Mouse (Mus musculus) embryonic facial prominence, embryonic 15.5 days (tissue): ENCODE data around the gene Hoxd4. TPM values are rescaled to one million over a fixed set of nuclear protein-coding genes. Genes with fewer than 3 reads are reported as not detected.

Experiments used
- ATAC-seq: fragments of 200-750 bp; cut with Nextera tagmentation; 2 replicates; pipeline ENCODE4 v1.8.0; 2017; ENCODE audit warnings: low read depth, moderate TSS enrichment; ENCODE audit not compliant: insufficient number of reproducible peaks, low FRiP score, low TSS enrichment
- H3K27ac ChIP-seq: fragments of 300-500 bp; sonication (generic); replicated peaks from 2 replicates; pipeline ENCODE4 v1.5.1; 2015; ENCODE audit warnings: mild to moderate bottlenecking, inconsistent platforms
- H3K27me3 ChIP-seq: fragments of 300-500 bp; sonication (generic); 2 replicates; pipeline ENCODE4 v1.6.1; 2015; ENCODE audit warnings: inconsistent platforms
- H3K36me3 ChIP-seq: fragments of 300-500 bp; sonication (generic); 2 replicates; pipeline ENCODE4 v1.6.1; 2015; ENCODE audit warnings: mild to moderate bottlenecking, inconsistent platforms
- H3K4me1 ChIP-seq: fragments of 300-500 bp; sonication (generic); 2 replicates; pipeline ENCODE4 v1.6.1; 2015; ENCODE audit warnings: inconsistent platforms
- H3K4me2 ChIP-seq: fragments of 300-500 bp; sonication (generic); replicated peaks from 2 replicates; pipeline ENCODE4 v1.6.1; 2015; ENCODE audit warnings: mild to moderate bottlenecking, inconsistent platforms
- H3K4me3 ChIP-seq: fragments of 300-500 bp; sonication (generic); replicated peaks from 2 replicates; pipeline ENCODE4 v1.5.1; 2015; ENCODE audit warnings: mild to moderate bottlenecking, inconsistent platforms
- H3K9ac ChIP-seq: fragments of 300-500 bp; sonication (generic); 2 replicates; pipeline ENCODE4 v1.6.1; 2015; ENCODE audit warnings: inconsistent platforms
- H3K9me3 ChIP-seq: fragments of 300-500 bp; sonication (generic); replicated peaks from 2 replicates; pipeline ENCODE4 v1.6.1; 2016; ENCODE audit warnings: inconsistent platforms
- WGBS: fragments of 180-500 bp; shearing (Covaris S2); methylation state at CpG from one replicate; pipeline ENCODE4 v1.1.7; 2015; 5-methylcytosine and 5-hydroxymethylcytosine counted together
- polyA plus RNA-seq: library from polyadenylated mRNA; unstranded; fragments of >200 nt; fragmentation: Nextera tagmentation; extraction: Ambion mirVana; gene quantifications from 2 replicates; pipeline ENCODE4 v1.2.1, GENCODE M21; 2015

The Hoxd4 gene
- polyA plus RNA-seq, 1 experiment from 2014 or later = 0.35 TPM

DNA sequence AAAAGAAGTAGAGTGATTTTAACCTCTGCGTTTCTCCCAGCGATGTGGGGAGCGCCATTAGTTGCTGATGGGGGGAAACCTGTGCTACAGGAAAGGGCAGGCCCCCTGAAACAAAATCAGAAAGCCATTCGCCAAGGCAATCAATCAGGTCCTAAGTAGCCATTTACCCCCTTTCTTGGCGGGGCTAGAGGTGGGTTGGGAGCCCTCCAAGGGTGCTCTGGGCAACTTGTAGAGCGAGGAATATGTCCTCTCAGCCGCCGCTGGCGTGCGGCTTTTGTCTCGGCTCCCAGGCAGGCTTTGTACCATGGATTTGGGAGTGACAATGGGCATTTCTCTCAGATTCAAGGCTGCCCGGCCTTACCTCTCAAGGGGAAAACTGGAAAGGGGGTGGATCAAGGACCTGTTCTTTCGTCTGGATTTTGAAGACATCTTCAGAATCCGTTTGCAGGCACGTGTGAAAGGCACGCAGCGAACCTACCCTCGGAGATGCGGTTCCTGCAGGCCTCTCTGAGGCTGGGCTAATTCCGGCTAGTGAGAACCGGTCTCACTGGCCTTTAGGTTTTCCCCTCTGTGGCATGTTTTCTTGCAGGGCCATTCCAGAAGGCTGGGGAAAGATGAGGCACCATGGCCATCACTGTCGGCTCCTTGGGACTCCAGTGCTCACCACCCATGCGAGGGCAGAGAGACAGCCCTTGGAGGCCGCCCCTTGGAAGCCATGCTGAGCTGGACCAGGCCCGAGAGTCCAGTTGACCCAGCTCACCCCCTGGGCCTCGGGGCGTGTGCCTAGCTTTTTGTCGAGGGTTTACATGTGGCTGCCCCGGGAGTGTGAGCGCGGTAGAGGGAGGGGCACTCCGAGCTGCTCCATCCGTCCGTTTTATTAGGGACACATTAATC, 15.0 kb upstream of the Hoxd4 start:
- H3K9ac ChIP-seq = no peak overlapping the region
- H3K27ac ChIP-seq = no peak overlapping the region
- ATAC-seq = no peak
- no peaks in the 10 kb centered on the region for H3K36me3 ChIP-seq
- peaks cover 100% of the 10 kb centered on the region for H3K27me3 ChIP-seq
- H3K9me3 ChIP-seq = no peaks in the 10 kb centered on the region
- H3K4me1 ChIP-seq = peaks cover 15% of the 10 kb centered on the region
- H3K4me2 ChIP-seq = no peak overlapping the region
- peak overlapping the region; percentile 38; the same call in 1 of the 2 replicates for H3K4me3 ChIP-seq
- 5% methylated on average over 34 of the region's 34 CpGs for WGBS

DNA sequence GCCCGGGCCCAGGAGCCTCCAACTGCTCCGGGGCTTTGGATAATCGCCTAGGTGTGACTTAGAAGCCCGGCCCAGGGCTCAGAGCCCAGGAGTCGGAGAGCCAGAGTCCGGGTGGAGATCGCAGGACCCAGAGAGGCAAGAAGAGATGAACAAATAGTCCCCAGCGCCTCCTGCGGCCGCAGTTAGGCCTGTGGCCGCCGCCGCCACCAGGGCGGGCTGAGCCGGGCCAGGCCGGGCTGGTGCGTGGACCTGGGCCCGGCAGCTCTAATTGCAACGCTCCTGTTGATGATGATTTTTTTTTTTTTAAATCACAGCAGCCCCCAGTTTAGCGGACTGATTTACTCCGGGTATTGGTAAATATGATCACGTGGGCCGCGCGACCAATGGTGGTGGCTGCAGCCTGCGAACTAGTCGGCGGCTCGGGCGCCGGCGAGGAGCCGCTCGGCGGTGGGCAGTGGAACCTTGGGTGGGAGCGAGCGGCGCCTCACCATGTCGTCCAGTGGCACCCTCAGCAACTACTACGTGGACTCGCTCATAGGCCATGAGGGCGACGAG, 14.1 kb upstream of the Hoxd4 start, which contains the start of gene Hoxd9:
TSS of gene Hoxd9 (plus strand) at position 161 of the 555 bp plus-strand sequence.
- Histone ChIP-seq H3K4me1 (peaks cover 15% of the 10 kb centered on the region), H3K4me3 (peak within 1 kb of the TSS; percentile 38), H3K9ac (0 out of 2 replicates have a peak within 1 kb of the TSS, but pooled peaks have one; percentile 2), H3K27me3 (peaks cover 97% of the 10 kb centered on the region), H3K4me2 (peak within 1 kb of the TSS; percentile 53), H3K9me3 (no peaks in the 10 kb centered on the region), H3K27ac (no peak within 1 kb of the TSS), H3K36me3 (no peaks in the 10 kb centered on the region)
- under 1% methylated on average over 43 of the region's 43 CpGs for WGBS
- ATAC-seq = peak; percentile 30; the same call in 1 of the 2 replicates

DNA sequence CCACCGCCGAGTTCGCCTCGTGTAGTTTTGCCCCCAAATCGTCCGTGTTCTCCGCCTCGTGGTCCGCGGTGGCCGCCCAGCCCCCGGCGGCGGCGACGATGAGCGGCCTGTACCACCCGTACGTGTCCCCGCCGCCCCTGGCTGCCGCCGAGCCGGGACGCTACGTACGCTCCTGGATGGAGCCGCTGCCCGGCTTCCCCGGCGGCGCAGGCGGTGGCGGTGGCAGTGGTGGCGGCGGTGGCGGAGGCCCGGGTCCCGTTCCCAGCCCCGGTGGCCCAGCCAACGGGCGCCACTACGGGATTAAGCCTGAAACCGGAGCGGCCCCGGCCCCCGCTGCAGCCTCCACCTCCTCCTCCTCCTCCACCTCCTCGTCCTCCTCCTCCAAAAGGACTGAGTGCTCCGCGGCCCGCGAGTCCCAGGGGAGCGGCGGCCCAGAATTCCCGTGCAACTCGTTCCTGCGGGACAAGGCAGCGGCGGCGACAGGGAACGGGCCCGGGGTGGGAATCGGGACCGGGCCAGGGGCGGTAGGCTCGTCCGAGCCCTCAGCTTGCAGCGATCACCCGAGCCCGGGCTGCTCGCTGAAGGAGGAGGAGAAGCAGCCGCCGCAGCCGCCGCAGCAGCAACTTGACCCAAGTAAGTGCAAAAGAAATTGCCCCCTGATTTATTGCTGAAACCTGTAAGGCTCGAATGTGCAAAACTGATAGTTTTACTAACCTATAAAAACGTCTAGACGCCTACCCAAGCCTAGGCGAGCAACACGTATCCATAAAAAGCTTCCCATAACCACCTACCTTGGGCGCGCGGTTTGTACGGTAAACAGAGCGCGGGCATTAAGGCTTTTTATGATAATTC, 13.3 kb upstream of the Hoxd4 start:
- Histone ChIP-seq H3K36me3 (no peaks in the 10 kb centered on the region), H3K9me3 (no peaks in the 10 kb centered on the region), H3K27ac (no peak overlapping the region), H3K27me3 (peaks cover 97% of the 10 kb centered on the region), H3K9ac (0 out of 2 replicates have a peak overlapping the region, but pooled peaks have one; percentile 2), H3K4me3 (peak overlapping the region; percentile 38), H3K4me2 (peak overlapping the region; percentile 53), H3K4me1 (peaks cover 15% of the 10 kb centered on the region)
- 0 out of 2 replicates have a peak, but pooled peaks have one; percentile 24 for ATAC-seq
- WGBS = 1% methylated on average over 77 of the region's 86 CpGs

DNA sequence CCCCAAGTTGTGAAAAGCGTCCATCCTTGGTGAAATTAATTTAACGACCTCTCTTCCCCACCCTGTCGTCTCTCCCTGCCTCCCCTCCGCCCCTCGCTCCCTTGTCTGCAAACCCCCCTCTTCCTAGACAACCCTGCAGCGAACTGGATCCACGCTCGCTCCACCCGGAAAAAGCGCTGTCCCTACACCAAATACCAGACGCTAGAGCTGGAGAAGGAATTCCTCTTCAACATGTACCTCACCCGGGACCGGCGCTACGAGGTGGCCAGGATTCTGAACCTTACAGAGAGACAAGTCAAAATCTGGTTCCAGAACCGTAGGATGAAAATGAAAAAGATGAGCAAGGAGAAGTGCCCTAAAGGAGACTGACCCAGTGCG, 12.7 kb upstream of the Hoxd4 start:
- H3K9me3 ChIP-seq = no peaks in the 10 kb centered on the region
- peak overlapping the region; percentile 38 for H3K4me3 ChIP-seq
- H3K36me3 ChIP-seq = no peaks in the 10 kb centered on the region
- no peak overlapping the region for H3K27ac ChIP-seq
- H3K9ac ChIP-seq = no peak overlapping the region
- peaks cover 16% of the 10 kb centered on the region for H3K4me1 ChIP-seq
- WGBS = 1% methylated on average over 17 of the region's 17 CpGs
- no peak for ATAC-seq
- H3K27me3 ChIP-seq = peaks cover 97% of the 10 kb centered on the region
- H3K4me2 ChIP-seq = peak overlapping the region; percentile 53

DNA sequence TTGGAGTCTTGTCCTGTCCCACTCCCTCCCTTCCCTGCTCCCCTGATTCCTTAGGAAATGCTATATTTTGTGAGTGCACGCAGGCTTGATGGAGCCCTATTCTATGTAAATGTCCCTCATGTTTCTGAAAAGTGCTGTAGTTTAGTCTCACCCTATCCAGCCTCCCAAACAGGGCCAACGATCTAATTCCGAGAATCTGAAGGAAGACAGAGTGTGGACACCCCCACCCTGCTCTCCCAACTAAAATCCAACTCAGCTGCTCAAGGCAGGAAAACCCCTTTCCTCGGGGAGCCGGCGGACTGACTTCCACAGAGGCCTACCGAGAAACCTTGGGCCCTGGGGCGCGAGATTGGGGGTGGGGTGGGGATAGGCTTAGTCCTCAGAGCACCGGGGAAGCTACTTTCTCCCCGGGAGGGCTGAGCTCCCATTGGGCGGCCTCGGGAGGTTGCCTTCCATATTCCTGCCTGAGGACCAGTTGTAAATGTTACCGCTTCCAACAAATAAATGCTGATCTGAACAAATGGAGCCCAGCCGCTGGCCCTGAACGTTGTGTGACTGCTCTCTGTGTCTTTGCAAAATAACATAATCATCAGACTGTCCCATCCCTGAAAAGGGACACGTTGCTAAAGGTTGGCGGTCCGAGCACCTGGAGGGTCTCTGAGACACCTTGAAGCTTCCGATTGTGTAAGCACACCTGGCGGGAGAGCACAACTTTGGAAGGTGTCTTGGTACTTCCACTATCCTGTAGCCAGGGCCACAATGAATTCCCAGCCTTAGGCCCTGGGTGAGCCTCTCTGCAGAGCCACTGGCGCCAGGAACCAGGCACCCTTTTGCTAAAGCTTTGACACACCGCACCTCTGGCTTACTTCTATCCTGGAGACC, 11.8 kb upstream of the Hoxd4 start:
- Histone ChIP-seq H3K4me3 (no peak overlapping the region), H3K4me1 (peaks cover 24% of the 10 kb centered on the region)
- WGBS = 7% methylated on average over 23 of the region's 23 CpGs

DNA sequence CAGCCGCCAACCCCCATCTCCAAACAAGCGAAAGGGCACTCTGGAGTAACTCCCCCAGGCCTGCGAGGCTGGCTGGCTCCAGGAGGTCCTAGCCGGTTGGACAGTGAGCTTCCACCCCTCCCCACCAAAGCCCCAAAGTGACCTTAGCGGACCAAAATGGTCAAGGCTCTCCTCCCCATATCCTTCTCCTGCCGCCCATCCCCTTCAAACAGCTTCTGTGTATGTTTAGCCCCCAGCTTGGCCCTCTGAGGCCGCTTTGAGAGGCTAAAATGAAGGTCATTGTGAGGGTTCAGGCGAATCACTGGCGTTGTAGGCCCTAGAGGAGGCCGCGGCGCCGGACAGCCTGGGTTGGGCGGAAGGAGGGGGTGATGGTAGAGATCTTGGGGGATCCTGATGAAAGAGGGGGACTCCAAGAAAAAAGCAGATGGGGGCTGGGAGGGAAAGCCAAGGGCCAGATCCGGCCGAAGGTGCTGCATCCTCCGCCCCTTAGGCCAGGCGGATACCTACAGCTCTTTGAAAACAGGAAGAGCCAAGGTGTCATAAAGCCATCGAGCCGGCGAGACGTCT, 11.1 kb upstream of the Hoxd4 start:
- 9% methylated on average over 22 of the region's 22 CpGs for WGBS
- H3K27ac ChIP-seq = no peak overlapping the region
- no peaks in the 10 kb centered on the region for H3K36me3 ChIP-seq
- H3K9ac ChIP-seq = no peak overlapping the region
- H3K4me3 ChIP-seq = no peak overlapping the region
- peaks cover 97% of the 10 kb centered on the region for H3K27me3 ChIP-seq
- peaks cover 32% of the 10 kb centered on the region for H3K4me1 ChIP-seq
- H3K9me3 ChIP-seq = no peaks in the 10 kb centered on the region
- H3K4me2 ChIP-seq = no peak overlapping the region
- ATAC-seq = no peak

More for the DNA sequence above, 11.8 kb upstream of the Hoxd4 start:
- no peaks in the 10 kb centered on the region for H3K9me3 ChIP-seq
- no peak overlapping the region for H3K27ac ChIP-seq
- H3K4me2 ChIP-seq = no peak overlapping the region
- H3K36me3 ChIP-seq = no peaks in the 10 kb centered on the region
- H3K27me3 ChIP-seq = peaks cover 97% of the 10 kb centered on the region
- no peak overlapping the region for H3K9ac ChIP-seq
- ATAC-seq = no peak

DNA sequence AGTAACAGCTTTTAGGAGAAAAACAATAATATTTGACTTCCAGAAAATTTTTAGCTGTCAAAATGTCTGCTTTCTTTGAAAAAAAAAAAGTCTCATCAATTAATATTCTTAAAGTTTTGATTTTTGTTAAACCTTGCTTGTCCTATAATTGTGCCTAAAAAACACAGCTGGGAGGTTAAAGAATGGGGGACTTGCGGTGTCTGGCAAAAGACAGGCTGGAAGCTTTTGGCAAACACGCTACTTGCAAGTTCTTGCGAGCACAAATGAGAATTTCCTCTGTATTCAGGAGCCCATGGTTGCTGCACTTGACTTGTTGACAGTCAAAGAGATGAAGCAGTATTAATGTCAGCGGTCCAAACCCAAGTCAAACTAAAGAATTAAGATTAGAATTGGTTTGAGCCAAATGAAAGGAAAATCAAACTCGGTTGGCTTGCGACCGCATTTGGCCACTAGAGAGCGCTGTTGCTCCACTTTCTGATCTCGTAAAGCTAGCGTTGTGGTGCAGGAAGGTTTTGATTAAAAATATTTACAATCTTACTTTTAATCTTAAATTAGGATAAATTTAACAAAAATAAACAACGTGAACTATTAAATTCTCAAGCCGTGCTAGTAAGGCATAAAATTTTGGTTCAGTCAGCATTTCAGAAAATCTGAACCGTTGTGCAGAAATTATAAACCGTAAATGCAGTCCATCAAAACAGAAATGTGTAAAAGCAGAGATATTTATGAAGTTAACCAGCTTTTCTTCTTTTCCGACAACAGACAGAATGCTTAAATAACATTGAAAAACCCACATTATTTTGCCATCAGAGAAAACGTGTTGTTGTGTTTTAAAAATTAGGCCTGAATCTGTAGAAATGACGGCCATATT, 9.5 kb upstream of the Hoxd4 start:
- H3K4me1 ChIP-seq = peaks cover 33% of the 10 kb centered on the region
- H3K27ac ChIP-seq = no peak overlapping the region
- peaks cover 95% of the 10 kb centered on the region for H3K27me3 ChIP-seq
- no peaks in the 10 kb centered on the region for H3K36me3 ChIP-seq
- 12% methylated on average over 17 of the region's 17 CpGs for WGBS
- no peak overlapping the region for H3K4me2 ChIP-seq
- H3K4me3 ChIP-seq = no peak overlapping the region
- no peak for ATAC-seq
- no peak overlapping the region for H3K9ac ChIP-seq
- no peaks in the 10 kb centered on the region for H3K9me3 ChIP-seq

DNA sequence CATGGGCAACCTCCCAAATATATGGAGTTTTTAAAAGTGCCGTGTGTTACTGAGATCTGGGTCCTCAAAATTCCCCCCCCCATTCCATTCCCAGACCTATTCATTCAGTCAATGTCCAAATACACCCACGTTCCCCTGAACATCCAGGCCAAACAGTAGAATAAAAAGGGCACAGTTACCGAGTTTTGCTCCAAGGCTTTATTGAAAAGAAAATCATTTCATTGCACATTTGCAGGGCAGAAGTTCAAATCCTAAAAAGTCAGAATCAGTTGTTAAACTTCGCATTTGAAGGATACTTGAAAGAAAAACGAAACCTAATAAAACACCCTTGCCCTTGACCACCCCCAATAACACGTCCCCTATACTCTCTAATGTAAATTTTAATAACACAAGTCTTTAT, 8.9 kb upstream of the Hoxd4 start:
- no peak for ATAC-seq
- peaks cover 95% of the 10 kb centered on the region for H3K27me3 ChIP-seq
- H3K4me1 ChIP-seq = peaks cover 29% of the 10 kb centered on the region
- H3K36me3 ChIP-seq = no peaks in the 10 kb centered on the region
- H3K4me3 ChIP-seq = no peak overlapping the region
- H3K27ac ChIP-seq = no peak overlapping the region
- no peaks in the 10 kb centered on the region for H3K9me3 ChIP-seq
- 24% methylated on average over 6 of the region's 6 CpGs for WGBS
- H3K9ac ChIP-seq = no peak overlapping the region
- no peak overlapping the region for H3K4me2 ChIP-seq

DNA sequence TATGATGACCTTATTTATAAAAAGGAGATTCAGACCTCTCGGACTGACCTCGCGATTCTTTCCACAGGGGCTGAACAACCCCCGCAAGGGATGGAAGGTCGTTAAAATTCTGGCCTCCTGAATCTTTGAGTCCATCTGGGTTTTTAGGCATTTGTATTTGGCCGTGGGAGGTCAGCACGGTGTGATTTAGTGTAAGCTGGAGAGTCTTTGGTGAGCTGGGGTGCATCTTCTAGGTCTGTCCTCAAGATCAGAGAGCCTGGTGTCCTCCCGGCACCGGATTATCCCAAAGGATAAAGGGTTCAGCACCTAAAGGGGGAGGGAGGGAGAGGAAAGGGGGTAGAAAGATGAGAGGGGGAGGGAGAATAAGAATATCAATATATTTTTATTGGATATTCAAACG, 8.4 kb upstream of the Hoxd4 start:
- 15% methylated on average over 10 of the region's 10 CpGs for WGBS
- Histone ChIP-seq H3K9ac (no peak overlapping the region), H3K4me2 (no peak overlapping the region), H3K4me3 (no peak overlapping the region), H3K27ac (no peak overlapping the region), H3K9me3 (no peaks in the 10 kb centered on the region), H3K36me3 (no peaks in the 10 kb centered on the region), H3K4me1 (peaks cover 24% of the 10 kb centered on the region), H3K27me3 (peaks cover 94% of the 10 kb centered on the region)
- no peak for ATAC-seq
